Mouse (Mus musculus): ENCODE data around the gene Dcaf6.

Dcaf6 gene

DNA sequence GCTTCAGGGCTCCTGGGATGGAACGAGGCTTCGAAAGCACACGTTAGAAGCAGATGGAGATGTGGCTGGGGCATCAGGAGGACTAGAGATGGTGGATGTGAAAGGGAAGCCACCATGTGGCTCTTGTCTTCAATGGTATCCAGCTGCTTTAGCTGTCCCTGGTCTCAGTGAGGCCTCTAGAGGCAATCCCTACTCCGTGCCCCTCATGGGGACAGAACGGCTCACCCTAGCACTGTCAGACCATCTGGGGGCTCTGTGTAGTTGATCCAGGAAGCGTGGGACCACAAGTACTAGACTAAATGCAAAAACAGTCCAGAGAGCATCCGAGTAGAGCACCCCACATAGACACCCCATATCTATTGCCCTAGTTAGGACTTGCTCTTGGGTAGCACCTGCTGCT lies 138.4 kb downstream of the Dcaf6 start:
- no peak for DNase-seq (ENCODE audit: extremely low spot score, low spot score)

DNA sequence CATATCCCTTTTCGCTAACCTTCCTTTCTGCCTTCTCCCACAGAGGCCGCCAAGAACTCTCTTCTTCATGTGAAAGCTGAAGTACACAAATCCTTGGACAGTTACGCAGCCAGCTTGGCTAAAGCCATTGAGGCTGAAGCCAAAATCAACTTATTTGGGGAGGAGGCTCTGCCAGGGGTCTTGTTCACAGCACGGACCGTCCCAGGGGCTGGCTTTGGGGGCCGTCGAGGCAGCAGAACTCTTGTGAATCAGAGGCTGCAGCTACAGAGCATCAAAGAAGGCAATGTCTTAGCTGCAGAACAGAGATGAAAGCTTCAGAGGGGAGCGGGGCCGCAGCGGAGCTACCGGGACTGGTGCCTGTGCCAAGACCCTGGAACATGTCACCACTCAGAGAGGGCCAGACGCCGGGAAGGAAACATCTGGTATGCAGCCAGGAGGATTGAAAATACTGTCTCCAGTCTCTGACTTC lies 138.8 kb downstream of the Dcaf6 start:
- no peak for DNase-seq (ENCODE audit: extremely low spot score, low spot score)

DNA sequence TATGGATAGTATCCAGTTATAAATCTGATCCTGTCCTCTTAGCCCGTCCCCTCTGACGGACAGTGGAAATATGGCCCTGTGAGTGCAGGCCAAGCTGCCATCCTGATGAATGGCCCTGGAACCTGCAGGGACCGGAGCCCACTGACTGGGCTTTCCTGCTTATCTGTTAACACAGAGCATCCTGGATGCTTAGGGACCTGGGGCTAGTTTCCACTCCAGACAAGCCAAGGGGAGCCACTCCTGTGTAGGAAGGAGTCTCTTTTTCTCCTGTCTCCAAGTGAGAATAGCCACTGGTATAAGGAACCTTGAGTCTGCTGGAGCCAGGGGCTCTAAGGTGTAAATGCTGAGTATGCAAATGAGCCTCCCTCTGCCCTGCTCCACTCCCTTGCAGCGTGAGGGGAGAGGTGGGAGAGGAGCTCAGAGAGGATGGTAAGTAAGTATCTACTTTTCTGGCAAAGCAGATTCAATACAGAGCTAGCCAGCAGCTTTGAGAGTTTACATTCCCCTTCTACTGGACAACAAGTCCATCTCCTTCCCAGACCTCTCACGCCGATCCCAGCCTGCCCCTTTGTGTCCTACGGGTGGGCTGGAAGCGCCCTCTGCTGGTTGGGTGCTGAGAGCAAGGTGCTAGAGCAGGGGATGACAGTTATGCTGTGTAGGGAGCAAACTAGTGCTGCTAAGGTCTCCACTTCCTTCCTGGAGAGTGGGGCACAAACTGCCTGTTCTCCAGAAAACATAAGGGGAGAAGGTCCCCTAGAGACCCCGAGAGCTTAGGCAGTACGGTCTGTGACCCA lies 139.9 kb downstream of the Dcaf6 start:
- DNase-seq (ENCODE audit: extremely low spot score, low spot score): peak; percentile 72

DNA sequence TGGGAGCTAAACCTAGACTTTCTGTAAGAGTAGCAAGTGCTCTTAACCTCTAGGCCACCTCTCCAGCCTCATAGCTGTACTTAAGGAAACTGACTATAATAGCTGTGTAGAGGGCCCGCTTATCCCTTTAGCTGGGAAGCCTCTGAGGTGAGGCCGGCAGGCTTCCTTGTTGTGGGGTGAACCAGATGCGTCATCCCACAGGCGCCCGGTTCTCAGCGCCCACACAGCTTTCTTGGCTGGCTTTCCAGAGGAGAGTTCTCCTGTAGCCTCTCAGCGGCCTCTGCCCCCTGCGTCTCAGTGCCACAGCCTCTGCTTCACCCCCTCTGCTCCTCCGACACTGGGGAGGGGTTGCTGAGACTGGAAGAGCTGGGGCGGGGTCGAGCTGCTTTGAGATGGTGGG lies 143.9 kb downstream of the Dcaf6 start:
- no peak for DNase-seq (ENCODE audit: extremely low spot score, low spot score)

DNA sequence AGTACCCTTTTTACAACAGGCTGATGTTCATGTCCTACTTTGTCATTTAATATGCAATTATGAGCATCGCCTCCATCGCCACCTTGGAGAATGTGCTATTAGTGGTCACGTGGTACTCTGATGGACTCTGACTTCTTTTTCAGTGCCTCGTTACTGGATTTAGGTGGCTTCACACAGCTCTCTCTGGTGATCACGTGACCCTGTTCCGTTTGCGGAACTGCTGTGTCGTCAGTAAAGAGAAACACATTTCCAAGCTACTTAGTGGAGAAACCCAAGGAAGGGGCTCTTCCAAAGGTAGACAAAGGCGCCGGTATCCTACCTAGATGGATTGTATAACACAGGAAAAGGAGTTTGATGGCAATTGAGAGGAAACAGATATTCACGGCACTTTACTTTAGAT lies 152.1 kb downstream of the Dcaf6 start:
- no peak for DNase-seq (ENCODE audit: extremely low spot score, low spot score)

DNA sequence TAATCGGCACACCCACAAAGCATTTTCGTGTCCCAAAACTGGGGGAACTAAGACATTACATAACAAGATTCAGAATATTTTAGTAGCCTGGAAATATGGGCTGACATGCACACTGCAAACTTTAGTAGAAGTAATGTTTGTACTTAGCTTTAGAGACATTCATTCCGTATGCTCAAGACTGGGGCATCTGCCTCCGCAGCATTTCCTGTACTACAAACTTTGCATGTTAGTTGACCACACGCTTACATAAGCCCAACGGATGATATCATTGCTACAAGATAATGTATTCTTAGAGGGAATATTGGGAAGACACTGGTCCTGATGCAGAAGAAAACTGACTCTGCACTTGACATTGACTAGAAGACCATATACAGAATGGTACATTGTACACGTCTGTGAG lies 155.9 kb downstream of the Dcaf6 start:
- no peak for DNase-seq (ENCODE audit: extremely low spot score, low spot score)

DNA sequence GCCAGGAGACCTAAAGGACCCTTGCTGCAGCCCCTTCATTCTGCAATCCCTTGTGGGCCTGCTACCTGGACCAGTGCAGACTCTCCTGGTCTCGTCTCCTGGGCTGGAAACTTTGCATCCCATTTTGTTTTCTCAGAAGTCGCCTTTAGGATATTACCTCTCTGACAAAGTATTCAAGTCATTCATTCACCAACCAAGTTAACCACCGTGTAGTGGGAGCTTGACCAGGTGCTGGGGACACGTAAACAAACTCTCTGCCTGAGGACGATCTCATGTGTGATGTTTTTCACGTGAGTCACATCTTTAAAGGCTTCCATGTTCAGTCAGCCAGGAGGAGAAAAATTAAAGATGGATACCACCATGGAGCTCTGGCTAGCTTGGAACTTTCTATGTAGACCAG lies 157.1 kb downstream of the Dcaf6 start:
- no peak for DNase-seq (ENCODE audit: extremely low spot score, low spot score)

DNA sequence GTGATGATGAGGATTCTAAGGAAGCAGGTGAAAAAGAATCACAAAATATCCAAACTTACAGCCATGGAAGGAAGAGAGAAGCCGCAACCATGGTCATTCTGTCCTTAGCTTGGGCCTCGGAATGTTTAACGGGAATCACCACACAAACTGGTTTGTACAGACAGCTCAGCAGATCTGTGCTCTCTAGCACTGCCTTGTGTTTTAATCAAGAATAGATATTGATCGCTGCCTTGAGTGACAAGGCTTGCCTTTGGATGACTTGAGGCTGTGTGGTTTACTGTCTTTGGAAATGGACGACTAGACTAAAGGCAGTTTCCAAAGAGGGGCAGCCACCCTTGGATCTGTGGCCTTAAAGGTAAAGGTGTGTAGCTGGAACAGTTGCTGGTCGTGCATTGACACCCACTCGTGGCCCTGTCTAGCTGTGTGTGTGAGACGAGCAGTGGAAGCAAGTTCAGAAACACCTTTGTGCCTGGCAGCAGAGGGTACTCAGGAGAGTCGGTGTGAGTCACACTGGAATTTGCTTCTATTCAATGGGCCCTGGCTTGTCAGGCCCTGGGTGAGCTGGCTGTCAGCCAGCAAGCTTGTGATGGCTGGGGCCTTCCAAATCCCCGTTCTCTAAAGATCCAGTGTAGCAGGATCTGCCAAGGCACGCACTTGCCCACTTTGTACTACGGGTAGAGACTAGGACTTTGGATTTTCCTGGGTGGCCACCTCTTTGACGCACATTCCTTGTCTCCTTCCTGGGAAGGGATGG lies 157.6 kb downstream of the Dcaf6 start:
- DNase-seq (ENCODE audit: extremely low spot score, low spot score): no peak

DNA sequence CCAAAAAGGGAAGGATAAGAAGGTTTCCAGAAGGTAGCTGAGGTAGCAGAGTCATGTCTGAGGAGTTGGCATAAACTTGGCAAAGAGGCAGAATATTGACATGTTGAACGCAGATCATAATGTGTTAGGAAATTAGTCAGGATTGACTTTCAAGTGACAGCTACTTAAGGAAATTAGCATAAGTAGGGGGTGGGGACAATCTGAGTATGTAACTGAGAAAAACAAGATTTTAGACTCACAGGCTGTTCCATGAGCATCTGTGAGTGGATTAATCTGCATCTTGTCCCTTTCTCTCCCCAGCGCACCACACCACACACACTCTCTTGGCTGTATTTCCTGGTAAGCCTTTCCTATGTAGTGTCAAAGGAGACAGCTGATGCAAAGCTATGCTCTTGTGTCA lies 158.7 kb downstream of the Dcaf6 start:
- no peak for DNase-seq (ENCODE audit: extremely low spot score, low spot score)

DNA sequence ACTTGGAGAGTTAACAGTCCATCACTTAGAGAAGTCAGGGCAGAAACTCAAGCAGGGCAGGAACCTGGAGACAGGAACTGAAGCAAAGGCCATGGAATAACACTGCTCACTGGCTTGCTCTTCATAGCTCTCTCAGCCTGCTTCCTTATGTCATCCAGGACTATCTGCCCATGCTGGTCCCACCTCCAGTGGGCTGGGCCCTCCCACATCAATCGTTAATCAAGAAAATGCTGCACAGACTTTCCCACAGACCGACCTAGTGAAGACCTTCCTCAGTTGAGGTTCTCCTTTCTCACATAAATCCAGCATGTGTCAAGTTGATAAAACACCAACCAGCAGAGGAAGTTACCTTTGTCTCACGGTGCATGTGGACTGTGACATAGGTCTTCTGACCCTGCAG lies 159.2 kb downstream of the Dcaf6 start:
- no peak for DNase-seq (ENCODE audit: extremely low spot score, low spot score)

DNA sequence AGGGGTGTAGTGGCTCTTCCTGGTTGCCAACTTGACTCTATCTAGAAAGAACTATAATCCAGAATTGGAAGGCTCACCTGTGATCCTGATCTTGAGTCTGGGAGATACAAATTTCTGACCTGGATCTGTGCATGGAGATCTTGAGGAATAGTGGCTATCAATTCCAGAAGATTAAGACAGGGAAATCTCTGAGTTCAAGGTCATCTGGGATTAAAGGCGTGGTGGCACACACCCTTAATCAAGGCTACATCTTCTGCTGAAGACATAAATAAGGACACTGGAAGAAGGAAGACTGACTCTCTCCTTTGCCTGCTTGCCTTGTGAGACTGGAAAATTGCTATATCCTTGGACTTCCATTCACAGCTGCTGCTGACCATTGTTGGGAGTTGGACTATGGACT lies 164.8 kb downstream of the Dcaf6 start, which contains the start of gene Gpr161:
TSS of gene Gpr161 (plus strand) at position 301 of the 400 bp plus-strand sequence.
- DNase-seq (ENCODE audit: extremely low spot score, low spot score): no peak

DNA sequence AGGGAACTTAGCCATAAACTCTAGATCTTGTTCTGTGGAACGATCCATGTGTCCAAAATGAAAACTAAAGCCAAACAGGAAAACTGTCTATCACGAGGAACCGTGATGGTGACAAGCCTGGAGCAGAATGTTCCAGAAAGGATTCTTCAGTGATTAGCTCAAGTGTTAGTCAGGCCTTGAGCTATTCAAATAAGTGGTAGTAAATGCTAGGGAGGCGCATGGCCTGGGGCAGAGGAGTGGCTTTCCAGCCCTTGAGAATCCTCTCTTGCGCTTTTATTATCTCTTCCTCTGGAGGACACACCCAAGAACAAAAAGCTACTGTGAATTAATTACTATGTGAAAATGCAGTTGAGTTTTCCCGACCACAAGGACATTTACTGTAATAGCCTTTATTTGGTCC lies 168.7 kb downstream of the Dcaf6 start:
- no peak for DNase-seq (ENCODE audit: extremely low spot score, low spot score)

DNA sequence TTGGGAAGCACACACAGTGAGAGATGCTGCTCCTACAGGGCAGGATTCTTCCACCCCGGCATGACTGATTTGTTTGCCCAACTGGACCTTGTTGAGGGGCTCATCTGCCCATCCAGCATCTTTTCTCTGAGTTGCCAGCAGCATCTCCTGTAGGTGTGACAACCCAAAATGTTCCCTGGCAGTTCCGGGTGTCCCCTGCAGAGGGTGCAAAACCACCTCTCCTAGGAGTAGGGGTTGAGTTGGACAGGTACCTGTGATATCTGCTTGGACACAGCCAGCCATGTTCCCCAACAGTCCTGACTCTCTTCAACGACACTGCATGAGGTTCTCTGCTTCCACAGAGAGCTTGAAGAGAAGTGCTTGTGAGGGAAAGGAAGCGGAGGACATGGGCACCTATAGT lies 170.4 kb downstream of the Dcaf6 start:
- no peak for DNase-seq (ENCODE audit: extremely low spot score, low spot score)

DNA sequence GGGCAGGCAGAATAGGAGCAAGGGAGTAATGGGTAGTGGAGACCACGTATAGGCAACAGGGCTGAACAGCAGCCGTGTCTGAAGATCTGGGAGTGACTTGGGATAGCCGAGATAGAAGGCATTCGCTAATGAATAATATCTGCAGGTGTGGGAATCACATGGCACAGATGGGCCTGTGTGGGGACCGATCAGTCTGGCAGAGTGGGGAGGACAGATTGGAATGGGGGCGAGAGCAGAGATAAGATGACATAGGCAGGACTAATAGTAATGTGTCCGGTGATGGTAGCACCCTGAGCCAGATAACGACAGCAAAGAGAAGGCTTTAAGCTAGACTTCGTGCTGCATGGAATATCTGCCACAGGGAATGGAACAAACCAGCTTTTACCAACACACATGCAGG lies 172.1 kb downstream of the Dcaf6 start:
- no peak for DNase-seq (ENCODE audit: extremely low spot score, low spot score)

DNA sequence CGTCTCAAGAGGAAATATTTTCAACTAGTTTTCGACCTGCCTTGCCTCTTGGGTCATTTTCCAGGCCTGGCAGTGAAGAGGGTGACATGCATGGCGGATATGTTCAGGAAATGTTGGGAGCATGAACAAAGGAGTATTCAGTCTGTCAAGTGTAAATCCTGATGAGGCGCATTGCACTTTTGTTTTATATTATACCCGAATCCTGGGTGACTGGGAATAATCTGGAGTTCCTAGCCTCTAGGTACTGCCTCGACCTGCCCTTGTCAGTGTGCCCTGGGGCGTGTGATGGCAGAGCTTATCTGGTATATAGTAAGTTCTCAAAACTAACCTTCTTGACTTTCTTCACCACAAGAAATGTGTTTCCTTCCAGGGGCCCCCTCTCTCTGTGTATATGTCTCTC lies 176.2 kb downstream of the Dcaf6 start:
- DNase-seq (ENCODE audit: extremely low spot score, low spot score): no peak

DNA sequence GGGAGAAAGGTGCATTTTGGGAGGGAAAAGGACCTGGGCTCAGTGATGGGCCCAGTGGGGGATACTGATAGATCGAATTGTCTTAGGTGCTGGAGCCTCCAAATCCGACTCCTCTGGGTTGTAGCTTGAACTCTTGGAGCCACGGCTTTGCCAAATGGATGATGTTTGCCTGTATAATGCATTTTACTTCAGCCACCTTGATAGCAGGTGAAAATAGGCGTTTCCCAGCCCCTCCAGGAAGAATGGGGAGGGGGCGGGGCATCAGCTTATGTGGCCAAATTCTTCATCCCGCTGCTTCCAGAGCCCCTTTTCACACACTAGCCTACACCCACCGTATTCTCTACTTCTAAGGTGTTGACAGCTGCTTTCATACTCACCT lies 177.3 kb downstream of the Dcaf6 start:
- no peak for DNase-seq (ENCODE audit: extremely low spot score, low spot score)

DNA sequence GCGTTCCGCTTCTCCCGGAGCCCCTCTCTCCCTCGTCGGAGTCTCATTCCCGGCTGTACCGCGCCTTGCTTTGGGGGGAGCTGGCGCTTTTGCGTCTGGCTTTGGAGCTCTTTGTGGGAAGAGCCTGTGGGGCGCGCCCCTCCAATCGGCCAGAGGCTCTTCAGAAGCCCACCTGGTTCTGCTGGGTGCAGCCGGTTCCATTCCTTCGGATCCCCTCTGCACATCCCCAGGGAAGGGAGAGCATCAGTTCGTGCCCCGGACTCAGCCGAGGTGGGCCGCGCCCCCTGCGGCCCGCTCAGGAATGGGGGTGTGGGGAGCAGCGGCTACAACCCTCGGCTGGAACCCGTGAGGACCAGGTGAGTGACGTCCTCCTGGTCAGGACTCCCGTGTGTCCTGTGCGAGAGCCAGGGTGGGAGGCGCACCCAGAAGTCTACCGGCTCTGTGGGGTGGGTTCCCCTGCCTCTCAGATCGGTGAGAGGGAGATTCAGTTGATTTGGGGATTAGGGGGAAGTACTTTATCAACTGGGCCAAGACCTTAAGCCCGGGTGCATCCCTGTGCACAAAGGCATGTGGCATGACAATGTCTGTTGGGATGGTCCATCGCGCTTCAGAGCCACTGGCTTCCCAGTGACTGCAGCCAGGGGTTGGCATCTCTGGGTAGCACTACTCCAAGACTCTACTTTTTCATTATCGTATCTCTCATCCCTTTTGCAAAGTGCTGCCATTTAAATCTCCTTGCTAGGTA lies 177.9 kb downstream of the Dcaf6 start:
- DNase-seq (ENCODE audit: extremely low spot score, low spot score): peak; percentile 83

DNA sequence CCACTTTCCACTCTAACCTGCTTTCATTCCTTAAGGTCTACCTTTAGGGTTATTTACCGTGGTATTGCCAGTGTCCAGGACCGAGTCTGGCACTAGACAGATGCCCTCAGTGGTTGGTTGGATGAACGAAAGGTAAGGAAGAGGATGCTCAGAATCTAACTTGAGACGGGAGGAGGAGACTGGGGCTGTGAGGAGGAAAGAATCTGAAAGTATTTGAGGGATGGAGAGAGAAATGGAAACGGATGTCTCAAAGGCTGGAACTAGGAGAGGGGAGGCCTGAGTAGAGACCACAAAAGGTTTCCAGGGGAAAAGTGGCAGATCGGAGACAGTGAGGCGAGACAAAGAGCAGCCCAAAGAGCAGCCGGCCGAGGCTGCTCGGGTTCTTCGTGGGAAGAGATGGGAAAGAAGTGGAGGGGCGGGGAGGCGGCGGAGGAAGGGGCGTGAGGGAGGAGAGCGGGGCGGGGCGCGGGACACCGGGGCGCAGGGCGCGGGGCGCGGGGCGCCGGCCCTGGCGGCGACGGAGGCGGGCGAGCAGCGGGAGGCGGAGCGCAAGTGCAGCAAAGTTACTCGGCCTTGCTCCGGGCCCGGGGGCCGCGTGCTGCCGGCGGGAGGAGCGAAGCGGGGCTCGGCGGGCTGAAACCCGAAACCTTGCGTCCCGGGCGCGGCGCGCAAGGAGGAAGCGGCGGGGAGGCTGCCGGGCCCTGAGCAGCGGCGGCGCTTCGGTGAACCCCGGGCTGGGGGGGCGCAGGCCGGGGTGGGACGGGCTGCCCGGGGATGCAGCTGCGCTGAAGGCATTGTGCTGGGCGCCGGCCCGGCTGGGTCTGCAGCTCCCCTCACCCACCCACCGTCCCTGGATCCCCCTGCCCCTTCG lies 178.7 kb downstream of the Dcaf6 start:
- DNase-seq (ENCODE audit: extremely low spot score, low spot score): peak; percentile 80

DNA sequence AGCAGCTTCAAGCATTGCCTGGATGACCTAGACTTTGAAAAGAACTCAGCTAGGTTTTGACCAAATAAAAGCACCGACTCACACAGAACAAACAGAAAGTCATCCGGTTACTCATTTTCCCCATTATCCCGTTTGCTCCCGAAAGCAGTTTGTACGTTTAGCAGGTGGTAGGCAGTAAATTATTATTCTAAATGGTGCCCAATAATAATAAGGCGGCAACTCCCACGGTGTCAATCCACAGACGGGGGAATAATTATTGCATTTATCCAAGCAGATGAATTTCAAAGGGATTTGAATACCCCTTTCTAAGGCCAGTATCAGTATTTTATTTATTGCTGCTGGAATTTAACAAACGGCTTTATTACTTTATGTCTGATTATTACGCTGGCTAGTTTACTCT lies 179.5 kb downstream of the Dcaf6 start:
- DNase-seq (ENCODE audit: extremely low spot score, low spot score): no peak
